Mouse (Mus musculus): Measurements from ENCODE around the gene Gm13275. TPM values are rescaled to one million over a fixed set of nuclear protein-coding genes. Genes with fewer than 3 reads are reported as not detected.
"Not testable (repeated sequence)": the region's sequence is repeated elsewhere in the genome, so short reads cannot be mapped to it uniquely, and the experiment has no call there.

The Gm13275 gene
- polyA plus RNA-seq, 1 experiment: not detected

DNA sequence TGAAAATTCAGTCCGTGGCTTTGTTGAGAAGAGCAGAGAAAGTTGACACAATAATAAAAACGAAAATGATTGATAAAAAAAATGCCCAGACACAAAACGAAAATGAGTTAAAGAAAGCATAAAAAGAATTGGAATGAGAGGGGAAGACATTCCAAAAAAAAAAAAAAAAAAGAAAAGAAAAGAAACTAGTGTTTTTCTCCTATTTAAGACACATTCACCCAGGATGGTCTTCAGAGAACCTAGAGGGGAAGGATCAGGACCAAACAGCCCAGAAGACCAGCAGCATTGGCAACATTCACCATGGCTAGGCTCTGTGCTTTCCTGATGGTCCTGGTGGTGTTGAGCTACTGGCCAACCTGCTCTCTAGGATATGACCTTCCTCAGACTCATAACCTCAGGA is 21.6 kb downstream of the Gm13275 start, which contains the start of gene Ifna7:
Gene Ifna7 (plus strand): TSS at position 301 of the 400 bp plus-strand sequence.
- H3K4me3 ChIP-seq (ENCODE audit: insufficient read depth, low read depth, low read length): no peak within 1 kb of the TSS
- H3K4me1 ChIP-seq (ENCODE audit: control insufficient read depth, insufficient read depth, low read length): no peaks in the 10 kb centered on the region
- no peak within 1 kb of the TSS for H3K27ac ChIP-seq (ENCODE audit: insufficient read depth, low read depth, low read length)
- TF ChIP-seq CTCF (IDR thresholded peaks at IDR 0.05; ENCODE audit: insufficient read depth, low read depth, low read length): no peak
- no peak for TF ChIP-seq POLR2A (IDR thresholded peaks at IDR 0.05; ENCODE audit: insufficient read depth, low read depth, low read length)
- WGBS: 72% methylated on average over 3 of the region's 3 CpGs

DNA sequence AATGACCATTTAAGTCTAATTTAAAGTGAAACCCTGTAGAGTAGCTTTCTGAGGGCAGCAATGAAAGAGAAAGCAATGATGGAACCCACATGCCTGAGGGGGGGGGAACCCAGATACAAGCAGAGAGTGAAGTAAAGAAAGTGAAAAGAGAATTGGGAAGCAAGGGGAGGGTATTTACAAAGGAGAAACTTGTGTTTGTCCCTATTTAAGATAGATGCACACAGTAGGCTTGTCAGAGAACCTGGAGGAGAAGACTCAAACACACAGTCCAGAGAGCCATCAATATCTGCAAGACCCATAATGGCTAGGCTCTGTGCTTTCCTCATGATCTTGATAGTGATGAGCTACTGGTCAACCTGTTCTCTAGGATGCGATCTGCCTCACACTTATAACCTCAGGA is 25.4 kb downstream of the Gm13275 start, which contains the start of gene Ifna11:
Gene Ifna11 (plus strand): TSS at position 301 of the 400 bp plus-strand sequence.
- 89% methylated on average over 1 of the region's 1 CpGs for WGBS
- no peak within 1 kb of the TSS for H3K4me3 ChIP-seq (ENCODE audit: insufficient read depth, low read depth, low read length)
- no peak within 1 kb of the TSS for H3K27ac ChIP-seq (ENCODE audit: insufficient read depth, low read depth, low read length)
- no peak for TF ChIP-seq CTCF (IDR thresholded peaks at IDR 0.05; ENCODE audit: insufficient read depth, low read depth, low read length)
- no peak for TF ChIP-seq POLR2A (IDR thresholded peaks at IDR 0.05; ENCODE audit: insufficient read depth, low read depth, low read length)
- H3K4me1 ChIP-seq (ENCODE audit: control insufficient read depth, insufficient read depth, low read length): no peaks in the 10 kb centered on the region

DNA sequence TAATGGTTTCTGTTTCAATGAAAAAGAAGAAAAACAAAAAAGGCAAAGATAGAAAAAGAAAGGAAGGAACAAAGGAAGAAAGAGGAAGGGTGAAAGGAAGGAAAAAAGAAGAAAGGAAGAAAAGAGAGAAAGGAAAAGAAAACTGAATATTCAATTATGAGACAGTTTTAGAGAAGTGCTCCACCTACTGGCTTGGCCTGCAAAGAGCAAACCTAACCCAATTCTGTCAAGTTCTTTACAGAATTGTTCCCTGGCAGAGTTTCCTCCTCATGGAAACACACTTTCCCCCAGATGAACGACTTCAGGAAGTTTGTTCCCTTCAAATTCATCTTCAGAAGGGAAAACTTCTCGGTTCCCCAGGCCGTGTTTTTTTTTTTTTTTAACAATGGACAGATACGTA is 28.7 kb downstream of the Gm13275 start:
- Histone ChIP-seq H3K27ac (ENCODE audit: insufficient read depth, low read depth, low read length) (no peak overlapping the region), H3K4me1 (ENCODE audit: control insufficient read depth, insufficient read depth, low read length) (no peaks in the 10 kb centered on the region), H3K4me3 (ENCODE audit: insufficient read depth, low read depth, low read length) (no peak overlapping the region)
- TF ChIP-seq CTCF (IDR thresholded peaks at IDR 0.05; ENCODE audit: insufficient read depth, low read depth, low read length) (no peak), POLR2A (IDR thresholded peaks at IDR 0.05; ENCODE audit: insufficient read depth, low read depth, low read length) (no peak)
- WGBS: 26% methylated on average over 4 of the region's 4 CpGs

DNA sequence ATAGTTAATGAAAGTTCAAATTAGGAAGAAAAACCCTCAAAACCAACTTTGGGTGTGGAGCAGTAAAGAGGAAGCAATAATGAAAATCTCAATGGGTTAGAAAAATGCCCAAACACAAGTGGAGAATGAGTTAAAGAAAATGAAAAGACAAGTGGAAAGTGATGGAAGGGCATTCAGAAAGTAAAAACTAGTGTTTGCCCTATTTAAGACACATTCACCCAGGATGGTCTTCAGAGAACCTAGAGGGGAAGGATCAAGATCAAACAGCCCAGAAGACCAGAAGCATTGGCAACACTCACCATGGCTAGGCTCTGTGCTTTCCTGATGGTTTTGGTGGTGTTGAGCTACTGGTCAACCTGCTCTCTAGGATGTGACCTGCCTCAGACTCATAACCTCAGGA is 32.8 kb downstream of the Gm13275 start, which contains the start of gene Ifna6:
Gene Ifna6 (plus strand): TSS at position 301 of the 400 bp plus-strand sequence.
- not testable (repeated sequence) for H3K4me1 ChIP-seq (ENCODE audit: control insufficient read depth, insufficient read depth, low read length); H3K4me3 ChIP-seq (ENCODE audit: insufficient read depth, low read depth, low read length); H3K27ac ChIP-seq (ENCODE audit: insufficient read depth, low read depth, low read length)

DNA sequence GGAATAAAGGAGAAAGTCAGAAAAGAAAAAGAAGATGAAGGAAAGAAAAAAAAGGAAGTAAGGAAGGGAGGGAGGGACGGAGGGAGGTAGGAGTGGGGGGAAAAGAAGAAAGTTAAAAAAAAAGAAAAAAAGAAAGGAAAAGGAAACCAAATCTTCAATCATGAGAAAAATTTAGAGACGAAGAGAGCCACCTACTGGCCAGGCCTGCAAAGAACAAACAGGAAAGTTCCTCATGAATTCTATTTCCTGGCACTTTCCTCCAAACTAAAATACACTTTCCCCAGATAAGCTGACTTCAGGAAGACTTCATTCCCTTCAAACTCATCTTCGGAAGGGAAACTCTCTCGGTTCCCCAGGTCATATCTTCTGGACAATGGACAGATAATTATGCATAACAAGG is 36.2 kb downstream of the Gm13275 start:
- Histone ChIP-seq H3K27ac (ENCODE audit: insufficient read depth, low read depth, low read length) (no peak overlapping the region), H3K4me3 (ENCODE audit: insufficient read depth, low read depth, low read length) (no peak overlapping the region), H3K4me1 (ENCODE audit: control insufficient read depth, insufficient read depth, low read length) (no peaks in the 10 kb centered on the region)
- no peak for TF ChIP-seq POLR2A (IDR thresholded peaks at IDR 0.05; ENCODE audit: insufficient read depth, low read depth, low read length)
- TF ChIP-seq CTCF (IDR thresholded peaks at IDR 0.05; ENCODE audit: insufficient read depth, low read depth, low read length): no peak
- 22% methylated on average over 4 of the region's 4 CpGs for WGBS

DNA sequence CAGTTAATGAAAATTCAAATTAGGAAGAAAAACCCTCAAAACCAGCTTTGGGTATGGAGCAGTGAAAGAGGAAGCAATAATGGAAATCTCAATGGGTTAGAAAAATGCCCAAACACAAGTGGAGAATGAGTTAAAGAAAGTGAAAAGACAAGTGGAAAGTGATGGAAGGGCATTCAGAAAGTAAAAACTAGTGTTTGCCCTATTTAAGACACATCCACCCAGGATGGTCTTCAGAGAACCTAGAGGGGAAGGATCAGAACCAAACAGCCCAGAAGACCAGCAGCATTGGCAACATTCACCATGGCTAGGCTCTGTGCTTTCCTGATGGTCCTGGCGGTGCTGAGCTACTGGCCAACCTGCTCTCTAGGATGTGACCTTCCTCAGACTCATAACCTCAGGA is 40.9 kb downstream of the Gm13275 start, which contains the start of gene Ifna5:
Gene Ifna5 (plus strand): TSS at position 301 of the 400 bp plus-strand sequence.
- H3K4me1 ChIP-seq (ENCODE audit: control insufficient read depth, insufficient read depth, low read length); H3K4me3 ChIP-seq (ENCODE audit: insufficient read depth, low read depth, low read length); H3K27ac ChIP-seq (ENCODE audit: insufficient read depth, low read depth, low read length): not testable (repeated sequence)
- 75% methylated on average over 1 of the region's 1 CpGs for WGBS

DNA sequence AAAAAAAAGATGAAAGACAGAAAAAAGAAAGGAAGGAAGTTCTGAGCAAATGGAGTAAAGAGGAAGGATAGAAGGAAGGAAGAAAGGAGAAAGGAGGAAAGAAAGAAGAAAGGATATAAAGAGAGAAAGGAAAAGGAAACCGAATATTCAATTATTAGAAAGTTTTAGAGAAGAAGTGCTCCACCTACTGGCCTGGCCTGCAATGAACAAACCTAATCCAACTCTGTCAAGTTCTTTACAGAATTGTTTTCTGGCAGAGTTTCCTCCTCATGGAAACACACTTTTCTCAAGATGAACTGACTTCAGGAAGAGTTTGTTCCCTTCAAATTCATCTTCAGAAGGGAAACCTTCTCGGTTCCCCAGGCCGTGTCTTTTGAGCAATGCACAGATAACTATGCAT is 44.5 kb downstream of the Gm13275 start:
- TF ChIP-seq CTCF (IDR thresholded peaks at IDR 0.05; ENCODE audit: insufficient read depth, low read depth, low read length) (no peak), POLR2A (IDR thresholded peaks at IDR 0.05; ENCODE audit: insufficient read depth, low read depth, low read length) (no peak)
- WGBS: 43% methylated on average over 3 of the region's 3 CpGs
- no peak overlapping the region for H3K27ac ChIP-seq (ENCODE audit: insufficient read depth, low read depth, low read length)
- H3K4me3 ChIP-seq (ENCODE audit: insufficient read depth, low read depth, low read length): no peak overlapping the region
- no peaks in the 10 kb centered on the region for H3K4me1 ChIP-seq (ENCODE audit: control insufficient read depth, insufficient read depth, low read length)

DNA sequence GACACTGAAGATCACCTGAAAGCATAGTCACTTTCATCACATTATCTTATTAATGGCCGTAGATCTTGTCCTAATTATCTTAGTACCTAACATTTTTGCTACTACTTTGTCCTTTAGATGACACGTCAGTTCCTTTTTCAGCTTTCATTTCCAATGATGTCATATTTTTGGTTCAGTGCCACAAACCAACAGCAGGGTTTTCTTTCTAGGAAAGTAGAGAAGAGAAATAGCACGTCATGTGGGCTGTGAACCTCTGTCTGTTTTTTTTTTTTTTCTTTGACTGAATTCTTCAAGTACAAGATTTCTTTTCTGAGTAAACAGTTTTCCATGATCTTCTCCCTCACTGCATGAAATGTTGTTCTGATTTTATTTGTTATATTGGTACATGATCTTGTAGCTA is 45.8 kb downstream of the Gm13275 start:
- Histone ChIP-seq H3K27ac (ENCODE audit: insufficient read depth, low read depth, low read length) (no peak overlapping the region), H3K4me1 (ENCODE audit: control insufficient read depth, insufficient read depth, low read length) (no peaks in the 10 kb centered on the region), H3K4me3 (ENCODE audit: insufficient read depth, low read depth, low read length) (no peak overlapping the region)
- 71% methylated on average over 3 of the region's 3 CpGs for WGBS
- no peak for TF ChIP-seq CTCF (IDR thresholded peaks at IDR 0.05; ENCODE audit: insufficient read depth, low read depth, low read length)
- TF ChIP-seq POLR2A (IDR thresholded peaks at IDR 0.05; ENCODE audit: insufficient read depth, low read depth, low read length): no peak

DNA sequence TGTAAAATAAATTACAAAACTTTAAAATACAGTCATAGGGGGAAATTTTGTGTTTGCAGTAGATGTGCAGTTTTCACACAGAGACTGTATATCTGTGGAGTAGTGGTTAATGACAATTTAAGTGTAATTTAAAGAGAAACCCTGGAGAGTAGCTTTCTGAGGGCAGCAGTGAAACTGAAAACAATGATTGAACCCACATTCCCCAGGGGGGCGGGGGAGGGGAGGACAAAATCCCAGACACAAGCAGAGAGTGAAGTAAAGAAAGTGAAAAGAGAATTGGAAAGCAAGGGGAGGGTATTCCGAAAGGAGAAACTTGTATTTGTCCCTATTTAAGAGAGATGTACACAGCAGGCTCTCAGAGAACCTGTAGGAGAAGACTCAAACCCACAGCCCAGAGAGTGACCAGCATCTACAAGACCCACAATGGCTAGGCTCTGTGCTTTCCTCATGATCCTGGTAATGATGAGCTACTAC is 47.2 kb downstream of the Gm13275 start, which contains the start of gene Ifna4:
Gene Ifna4 (plus strand): TSS at position 424 of the 474 bp plus-strand sequence.
- 51% methylated on average over 2 of the region's 2 CpGs for WGBS
- H3K4me1 ChIP-seq (ENCODE audit: control insufficient read depth, insufficient read depth, low read length): no peaks in the 10 kb centered on the region
- no peak for TF ChIP-seq POLR2A (IDR thresholded peaks at IDR 0.05; ENCODE audit: insufficient read depth, low read depth, low read length)
- no peak for TF ChIP-seq CTCF (IDR thresholded peaks at IDR 0.05; ENCODE audit: insufficient read depth, low read depth, low read length)
- H3K27ac ChIP-seq (ENCODE audit: insufficient read depth, low read depth, low read length): no peak within 1 kb of the TSS
- H3K4me3 ChIP-seq (ENCODE audit: insufficient read depth, low read depth, low read length): no peak within 1 kb of the TSS

Other genes starting within 250 kb of the Gm13275 start
- gene Ifna15, start 236.2 kb upstream of the Gm13275 start, polyA plus RNA-seq (2012; ENCODE audit: insufficient read depth, insufficient read length, low replicate concordance, missing spikeins): not detected in 2 replicates
- not detected in 2 replicates for gene Ifna14, start 222.7 kb upstream of the Gm13275 start, polyA plus RNA-seq (2012; ENCODE audit: insufficient read depth, insufficient read length, low replicate concordance, missing spikeins)
- gene Ifna9, start 202.1 kb upstream of the Gm13275 start, polyA plus RNA-seq (2012; ENCODE audit: insufficient read depth, insufficient read length, low replicate concordance, missing spikeins): not detected in 2 replicates
- gene Ifna12, start 191.1 kb upstream of the Gm13275 start, polyA plus RNA-seq (2012; ENCODE audit: insufficient read depth, insufficient read length, low replicate concordance, missing spikeins): not detected in 2 replicates
- not detected in 2 replicates for gene C87499, start 160.1 kb upstream of the Gm13275 start, polyA plus RNA-seq (2012; ENCODE audit: insufficient read depth, insufficient read length, low replicate concordance, missing spikeins)
- gene Ifna13, start 150.0 kb upstream of the Gm13275 start, polyA plus RNA-seq (2012; ENCODE audit: insufficient read depth, insufficient read length, low replicate concordance, missing spikeins): not detected in 2 replicates
- not detected in 2 replicates for gene Ifna16, start 117.6 kb upstream of the Gm13275 start, polyA plus RNA-seq (2012; ENCODE audit: insufficient read depth, insufficient read length, low replicate concordance, missing spikeins)
- gene Ifna2, start 110.6 kb upstream of the Gm13275 start, polyA plus RNA-seq (2012; ENCODE audit: insufficient read depth, insufficient read length, low replicate concordance, missing spikeins): not detected in 2 replicates
- gene Ifnab, start 103.1 kb upstream of the Gm13275 start, polyA plus RNA-seq (2012; ENCODE audit: insufficient read depth, insufficient read length, low replicate concordance, missing spikeins): not detected in 2 replicates
- gene Gm26566, start 72.7 kb upstream of the Gm13275 start, polyA plus RNA-seq (2012; ENCODE audit: insufficient read depth, insufficient read length, low replicate concordance, missing spikeins): not detected in 2 replicates
- gene Klhl9, start 72.0 kb upstream of the Gm13275 start, polyA plus RNA-seq (2012; ENCODE audit: insufficient read depth, insufficient read length, low replicate concordance, missing spikeins): not detected in 2 replicates
- gene Gm13271, start 39.6 kb upstream of the Gm13275 start, polyA plus RNA-seq (2012; ENCODE audit: insufficient read depth, insufficient read length, low replicate concordance, missing spikeins): not detected in 2 replicates
- not detected in 2 replicates for gene Gm13283, start 34.4 kb upstream of the Gm13275 start, polyA plus RNA-seq (2012; ENCODE audit: insufficient read depth, insufficient read length, low replicate concordance, missing spikeins)
- not detected in 2 replicates for gene Gm13290, start 20.7 kb upstream of the Gm13275 start, polyA plus RNA-seq (2012; ENCODE audit: insufficient read depth, insufficient read length, low replicate concordance, missing spikeins)
- gene Gm13289, start 17.6 kb upstream of the Gm13275 start, polyA plus RNA-seq (2012; ENCODE audit: insufficient read depth, insufficient read length, low replicate concordance, missing spikeins): not detected in 2 replicates
- gene Gm13272, start 14.6 kb upstream of the Gm13275 start, polyA plus RNA-seq (2012; ENCODE audit: insufficient read depth, insufficient read length, low replicate concordance, missing spikeins): not detected in 2 replicates
- gene Ifnz, start 12.4 kb upstream of the Gm13275 start, polyA plus RNA-seq (2012; ENCODE audit: insufficient read depth, insufficient read length, low replicate concordance, missing spikeins): not detected in 2 replicates
- not detected in 2 replicates for gene Gm13276, start 8.8 kb upstream of the Gm13275 start, polyA plus RNA-seq (2012; ENCODE audit: insufficient read depth, insufficient read length, low replicate concordance, missing spikeins)
- not detected in 2 replicates for gene Gm13277, start 5.9 kb upstream of the Gm13275 start, polyA plus RNA-seq (2012; ENCODE audit: insufficient read depth, insufficient read length, low replicate concordance, missing spikeins)
- gene Gm13278, start 2.9 kb upstream of the Gm13275 start, polyA plus RNA-seq (2012; ENCODE audit: insufficient read depth, insufficient read length, low replicate concordance, missing spikeins): not detected in 2 replicates
- not detected in 2 replicates for gene Gm13279, start 2.9 kb downstream of the Gm13275 start, polyA plus RNA-seq (2012; ENCODE audit: insufficient read depth, insufficient read length, low replicate concordance, missing spikeins)
- not detected in 2 replicates for gene Gm13285, start 5.2 kb downstream of the Gm13275 start, polyA plus RNA-seq (2012; ENCODE audit: insufficient read depth, insufficient read length, low replicate concordance, missing spikeins)
- gene Gm13287, start 8.8 kb downstream of the Gm13275 start, polyA plus RNA-seq (2012; ENCODE audit: insufficient read depth, insufficient read length, low replicate concordance, missing spikeins): not detected in 2 replicates
- not detected in 2 replicates for gene Gm13288, start 11.0 kb downstream of the Gm13275 start, polyA plus RNA-seq (2012; ENCODE audit: insufficient read depth, insufficient read length, low replicate concordance, missing spikeins)
- not detected in 2 replicates for gene Ifna7, start 21.7 kb downstream of the Gm13275 start, polyA plus RNA-seq (2012; ENCODE audit: insufficient read depth, insufficient read length, low replicate concordance, missing spikeins)
- not detected in 2 replicates for gene Ifna11, start 25.5 kb downstream of the Gm13275 start, polyA plus RNA-seq (2012; ENCODE audit: insufficient read depth, insufficient read length, low replicate concordance, missing spikeins)
- not detected in 2 replicates for gene Ifna6, start 32.9 kb downstream of the Gm13275 start, polyA plus RNA-seq (2012; ENCODE audit: insufficient read depth, insufficient read length, low replicate concordance, missing spikeins)
- gene Ifna5, start 41.0 kb downstream of the Gm13275 start, polyA plus RNA-seq (2012; ENCODE audit: insufficient read depth, insufficient read length, low replicate concordance, missing spikeins): not detected in 2 replicates
- not detected in 2 replicates for gene Ifna4, start 47.4 kb downstream of the Gm13275 start, polyA plus RNA-seq (2012; ENCODE audit: insufficient read depth, insufficient read length, low replicate concordance, missing spikeins)
- gene Ifna1, start 55.6 kb downstream of the Gm13275 start, polyA plus RNA-seq (2012; ENCODE audit: insufficient read depth, insufficient read length, low replicate concordance, missing spikeins): not detected in 2 replicates
- not detected in 2 replicates for gene Ifne, start 85.7 kb downstream of the Gm13275 start, polyA plus RNA-seq (2012; ENCODE audit: insufficient read depth, insufficient read length, low replicate concordance, missing spikeins)